Mouse (Mus musculus): ENCODE measurements around the gene Grn. TPM values are rescaled to one million over a fixed set of nuclear protein-coding genes. Genes with fewer than 3 reads are reported as not detected.
A peak's percentile ranks its signal among the peaks of the same experiment; 100 is the strongest.

Gene Grn
- total and polyA plus RNA-seq, 2 experiments from 2014 or later: 98.5 to 104 TPM

- H3K9ac ChIP-seq (replicated peaks; ENCODE audit: low read length): no peak overlapping the region
- no peak for TF ChIP-seq CTCF (IDR thresholded peaks at IDR 0.05; ENCODE audit: low read depth)
- no peak overlapping the region for H3K4me3 ChIP-seq (ENCODE audit: low read length)
- H3K4me1 ChIP-seq (ENCODE audit: insufficient read depth, low read length): 0 out of 2 replicates have a peak, but pooled peaks cover 15% of the 10 kb centered on the region
- peaks cover 44% of the 10 kb centered on the region for H3K36me3 ChIP-seq (ENCODE audit: insufficient read depth, low read length)
- no peak for ATAC-seq
- DNase-seq (ENCODE audit: low spot score): no peak
- no peaks in the 10 kb centered on the region for H3K27me3 ChIP-seq (ENCODE audit: insufficient read depth, low read length)
- no peak overlapping the region for H3K4me2 ChIP-seq (ENCODE audit: low read depth, low read length)
- no peaks in the 10 kb centered on the region for H3K9me3 ChIP-seq (ENCODE audit: low read length)
- WGBS: 80% methylated on average over 10 of the region's 10 CpGs
- H3K27ac ChIP-seq: no peak overlapping the region
Observed at GRCm38 (mm10) chr11:102436471-102436790, 6.3 kb downstream of the Grn start.

- Histone ChIP-seq H3K4me1 (ENCODE audit: insufficient read depth, low read length) (0 out of 2 replicates have a peak, but pooled peaks cover 15% of the 10 kb centered on the region), H3K4me2 (ENCODE audit: low read depth, low read length) (peak overlapping the region; percentile 69), H3K27me3 (ENCODE audit: insufficient read depth, low read length) (no peaks in the 10 kb centered on the region), H3K27ac (peak overlapping the region; percentile 65; the same call in 1 of the 2 replicates), H3K9ac (replicated peaks; ENCODE audit: low read length) (peak overlapping the region; percentile 55), H3K9me3 (ENCODE audit: low read length) (no peaks in the 10 kb centered on the region), H3K36me3 (ENCODE audit: insufficient read depth, low read length) (peaks cover 49% of the 10 kb centered on the region), H3K4me3 (ENCODE audit: low read length) (peak overlapping the region; percentile 32)
- peak; percentile 51 for TF ChIP-seq CTCF (IDR thresholded peaks at IDR 0.05; ENCODE audit: low read depth)
- ATAC-seq (peak; percentile 36), DNase-seq (ENCODE audit: low spot score) (peak; percentile 81)
- WGBS: 9% methylated on average over 87 of the region's 87 CpGs
Observed at GRCm38 (mm10) chr11:102437120-102438061, 7.3 kb downstream of the Grn start.

DNA sequence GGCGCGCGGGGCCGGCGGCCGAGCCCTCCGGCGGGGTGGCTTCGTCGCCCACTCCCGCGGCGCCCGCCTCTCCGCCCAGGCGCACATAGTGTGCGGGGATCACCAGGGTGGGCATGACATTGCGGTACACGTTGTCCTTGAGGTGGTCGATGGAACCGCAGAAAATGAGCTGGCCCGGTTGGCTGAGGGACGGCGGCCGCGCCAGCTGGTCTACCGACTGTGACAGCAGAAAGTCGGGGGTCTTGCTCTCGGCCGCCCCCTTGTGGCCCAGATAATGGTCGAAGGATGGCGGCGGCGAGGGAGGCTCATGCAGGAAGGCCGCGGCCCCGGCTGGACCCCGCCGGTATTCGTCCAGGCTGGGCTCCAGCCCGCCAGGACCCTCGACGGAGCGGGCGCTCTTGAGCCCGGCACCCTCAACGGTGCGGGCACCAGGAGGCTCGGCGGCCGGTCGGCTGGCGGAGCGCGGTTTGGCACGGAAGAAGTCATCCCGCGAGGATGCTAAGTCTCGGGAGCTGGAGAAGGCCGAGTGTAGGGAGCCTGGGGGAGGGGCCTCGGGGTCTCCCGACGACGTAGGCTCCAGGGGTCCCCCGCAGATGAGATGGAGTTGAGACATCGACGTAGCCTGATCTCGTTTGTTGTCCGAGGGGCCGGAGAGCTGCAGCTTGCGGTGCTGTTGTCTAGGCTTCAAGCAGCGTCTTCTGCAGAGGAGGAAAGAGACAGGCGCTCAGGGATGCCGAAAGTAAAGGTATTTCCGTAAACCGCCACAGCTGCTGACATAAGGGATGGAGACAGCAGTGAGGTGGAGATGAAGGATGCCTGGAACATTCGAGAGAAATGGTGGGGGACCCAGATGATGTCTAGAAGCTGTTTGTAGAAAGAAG, 8.3 kb downstream of the Grn start:
- peak overlapping the region; percentile 55; the same call in 1 of the 2 replicates for H3K9ac ChIP-seq (replicated peaks; ENCODE audit: low read length)
- peak; percentile 85 for TF ChIP-seq CTCF (IDR thresholded peaks at IDR 0.05; ENCODE audit: low read depth)
- H3K27ac ChIP-seq: peak overlapping the region; percentile 65; the same call in 1 of the 2 replicates
- DNase-seq (ENCODE audit: low spot score): peak; percentile 91
- ATAC-seq: peak; percentile 38
- H3K4me2 ChIP-seq (ENCODE audit: low read depth, low read length): peak overlapping the region; percentile 69
- H3K9me3 ChIP-seq (ENCODE audit: low read length): no peaks in the 10 kb centered on the region
- H3K36me3 ChIP-seq (ENCODE audit: insufficient read depth, low read length): peaks cover 55% of the 10 kb centered on the region
- 0 out of 2 replicates have a peak, but pooled peaks cover 8% of the 10 kb centered on the region for H3K4me1 ChIP-seq (ENCODE audit: insufficient read depth, low read length)
- peak overlapping the region; percentile 32 for H3K4me3 ChIP-seq (ENCODE audit: low read length)
- 11% methylated on average over 77 of the region's 77 CpGs for WGBS
- no peaks in the 10 kb centered on the region for H3K27me3 ChIP-seq (ENCODE audit: insufficient read depth, low read length)

GRCm38 (mm10) chr11:102439093-102440082, 9.3 kb downstream of the Grn start:
- Histone ChIP-seq H3K4me3 (ENCODE audit: low read length) (no peak overlapping the region), H3K36me3 (ENCODE audit: insufficient read depth, low read length) (peaks cover 55% of the 10 kb centered on the region), H3K9ac (replicated peaks; ENCODE audit: low read length) (no peak overlapping the region), H3K27me3 (ENCODE audit: insufficient read depth, low read length) (no peaks in the 10 kb centered on the region), H3K27ac (no peak overlapping the region), H3K4me1 (ENCODE audit: insufficient read depth, low read length) (0 out of 2 replicates have a peak, but pooled peaks cover 8% of the 10 kb centered on the region), H3K9me3 (ENCODE audit: low read length) (no peaks in the 10 kb centered on the region), H3K4me2 (ENCODE audit: low read depth, low read length) (no peak overlapping the region)
- peak; percentile 33 for DNase-seq (ENCODE audit: low spot score)
- 69% methylated on average over 14 of the region's 14 CpGs for WGBS
- no peak for ATAC-seq
- TF ChIP-seq CTCF (IDR thresholded peaks at IDR 0.05; ENCODE audit: low read depth): no peak

- H3K9ac ChIP-seq (replicated peaks; ENCODE audit: low read length): no peak overlapping the region
- H3K27ac ChIP-seq: no peak overlapping the region
- DNase-seq (ENCODE audit: low spot score) (no peak), ATAC-seq (no peak)
- TF ChIP-seq CTCF (IDR thresholded peaks at IDR 0.05; ENCODE audit: low read depth): no peak
- no peaks in the 10 kb centered on the region for H3K27me3 ChIP-seq (ENCODE audit: insufficient read depth, low read length)
- H3K4me2 ChIP-seq (ENCODE audit: low read depth, low read length): no peak overlapping the region
- H3K36me3 ChIP-seq (ENCODE audit: insufficient read depth, low read length): peaks cover 49% of the 10 kb centered on the region
- no peaks in the 10 kb centered on the region for H3K9me3 ChIP-seq (ENCODE audit: low read length)
- no peak overlapping the region for H3K4me3 ChIP-seq (ENCODE audit: low read length)
- peaks cover 14% of the 10 kb centered on the region; the same call in 1 of the 2 replicates for H3K4me1 ChIP-seq (ENCODE audit: insufficient read depth, low read length)
- WGBS: 74% methylated on average over 8 of the region's 8 CpGs
Observed at GRCm38 (mm10) chr11:102440255-102440654, 10.1 kb downstream of the Grn start.
